Comparison of ENCODE assay signal across 8 mouse cellular contexts in the genomic region with DNA sequence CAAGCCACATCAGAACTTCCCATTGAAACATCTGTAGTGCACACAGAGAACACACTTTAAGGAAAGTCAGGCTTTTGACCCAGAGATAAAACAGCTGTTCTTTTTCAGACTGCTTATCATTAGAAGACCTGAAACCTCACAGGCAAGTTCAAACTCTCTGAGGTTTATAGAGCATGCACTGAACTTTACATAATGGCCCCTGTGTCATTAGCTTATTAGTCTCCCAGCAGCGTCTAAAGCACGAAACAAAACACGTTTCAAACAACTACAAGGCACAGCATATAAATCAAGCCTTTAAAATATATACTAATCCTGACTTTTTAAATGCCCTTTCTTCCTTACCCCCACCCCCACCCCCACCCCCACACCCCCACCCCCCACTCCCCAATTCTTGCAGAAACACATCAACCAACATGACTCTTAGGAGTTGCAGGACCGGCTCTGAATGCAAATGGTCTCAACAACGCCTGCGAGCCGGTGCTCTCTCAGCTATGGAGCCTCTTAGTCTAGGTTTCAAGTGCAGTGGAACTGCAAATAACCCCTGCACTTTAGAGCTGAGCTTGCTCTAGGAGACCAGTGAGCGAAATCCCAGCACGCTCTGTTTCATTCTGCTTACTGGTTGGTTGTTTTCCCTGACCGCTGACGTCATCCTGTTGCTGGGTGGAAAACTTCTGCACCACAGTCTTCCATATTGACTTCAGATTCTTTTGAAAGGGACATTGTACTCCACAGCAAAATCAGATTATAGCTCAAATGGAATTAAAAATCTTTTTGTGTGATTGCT. TPM values are rescaled to one million over a fixed set of nuclear protein-coding genes. Genes with fewer than 3 reads are reported as not detected.
DNase-seq lines count a peak whose midpoint lies in the region; ATAC-seq lines count a peak whose summit lies in the region.

No protein-coding gene starts in this region.

- ATAC-seq in intestine, embryonic 14.5 days (replicated peaks; ENCODE audit: low FRiP score, low TSS enrichment, low read depth), result peak; percentile 74
- peak; percentile 88 for ATAC-seq in limb, embryonic 11.5 days (ENCODE audit: insufficient number of reproducible peaks, low FRiP score, low TSS enrichment, low read depth)
- peak; percentile 75 for ATAC-seq in midbrain, embryonic 15.5 days (replicated peaks)
- no peak for ATAC-seq in erythroblast, adult 5-6 weeks (replicated peaks; ENCODE audit: low FRiP score, poor library complexity, severe bottlenecking)
- ATAC-seq in CD4-positive, CD25-positive, alpha-beta regulatory T cell, adult 4 months, result no peak

- WGBS in forebrain, embryonic 10.5 days, result 31% methylated on average over 11 of the region's 11 CpGs
- WGBS in intestine, embryonic 14.5 days, result 10% methylated on average over 11 of the region's 11 CpGs
- 12% methylated on average over 11 of the region's 11 CpGs for WGBS in limb, embryonic 11.5 days
- 23% methylated on average over 11 of the region's 11 CpGs for WGBS in midbrain, embryonic 15.5 days

- 0 out of 2 replicates have a peak overlapping the region, but pooled peaks have one; percentile 40 for H3K27ac ChIP-seq in forebrain, embryonic 10.5 days
- H3K27ac ChIP-seq in intestine, embryonic 14.5 days (ENCODE audit: low read depth), result peak overlapping the region; percentile 64
- no peak overlapping the region for H3K27ac ChIP-seq in limb, embryonic 11.5 days (replicated peaks; ENCODE audit: low read depth, low read length)
- H3K27ac ChIP-seq in midbrain, embryonic 15.5 days, result no peak overlapping the region

- peaks cover 36% of the 10 kb centered on the region for H3K4me1 ChIP-seq in forebrain, embryonic 10.5 days
- peaks cover 30% of the 10 kb centered on the region for H3K4me1 ChIP-seq in intestine, embryonic 14.5 days (replicated peaks; ENCODE audit: control insufficient read depth, insufficient read depth, low read length)
- 0 out of 2 replicates have a peak, but pooled peaks cover 6% of the 10 kb centered on the region for H3K4me1 ChIP-seq in limb, embryonic 11.5 days (ENCODE audit: control insufficient read depth, insufficient read depth, low read length)
- peaks cover 6% of the 10 kb centered on the region for H3K4me1 ChIP-seq in midbrain, embryonic 15.5 days

- intact Hi-C loops in left cerebral cortex, postnatal 10 days (cut with DNase I), result no loop called here
- intact Hi-C loops in left cerebral cortex, postnatal 36 days (cut with DNase I), result no loop called here

- no peaks in the 10 kb centered on the region for H3K36me3 ChIP-seq in forebrain, embryonic 10.5 days (replicated peaks)
- no peaks in the 10 kb centered on the region for H3K36me3 ChIP-seq in intestine, embryonic 14.5 days (ENCODE audit: control insufficient read depth, insufficient read depth, low read length)
- no peaks in the 10 kb centered on the region for H3K36me3 ChIP-seq in limb, embryonic 11.5 days (ENCODE audit: control insufficient read depth, insufficient read depth, low read length)
- no peaks in the 10 kb centered on the region for H3K36me3 ChIP-seq in midbrain, embryonic 15.5 days (replicated peaks)

- H3K9me3 ChIP-seq in forebrain, embryonic 10.5 days, result no peaks in the 10 kb centered on the region
- H3K9me3 ChIP-seq in intestine, embryonic 14.5 days (ENCODE audit: control insufficient read depth, low read length), result no peaks in the 10 kb centered on the region
- no peaks in the 10 kb centered on the region for H3K9me3 ChIP-seq in limb, embryonic 11.5 days (ENCODE audit: control insufficient read depth, low read length)
- no peaks in the 10 kb centered on the region for H3K9me3 ChIP-seq in midbrain, embryonic 15.5 days

- peaks cover 4% of the 10 kb centered on the region; the same call in 1 of the 2 replicates for H3K27me3 ChIP-seq in forebrain, embryonic 10.5 days (ENCODE audit: poor library complexity, severe bottlenecking)
- no peaks in the 10 kb centered on the region for H3K27me3 ChIP-seq in intestine, embryonic 14.5 days (replicated peaks; ENCODE audit: control insufficient read depth, insufficient read depth, low read length)
- H3K27me3 ChIP-seq in limb, embryonic 11.5 days (ENCODE audit: control insufficient read depth, insufficient read depth, low read length), result no peaks in the 10 kb centered on the region
- no peaks in the 10 kb centered on the region for H3K27me3 ChIP-seq in midbrain, embryonic 15.5 days (replicated peaks)

- H3K4me3 ChIP-seq in forebrain, embryonic 10.5 days, result 0 out of 2 replicates have a peak overlapping the region, but pooled peaks have one; percentile 14
- H3K4me3 ChIP-seq in intestine, embryonic 14.5 days (ENCODE audit: low read depth, low read length), result no peak overlapping the region
- H3K4me3 ChIP-seq in limb, embryonic 11.5 days (ENCODE audit: low read depth, low read length), result no peak overlapping the region
- no peak overlapping the region for H3K4me3 ChIP-seq in midbrain, embryonic 15.5 days

- no peak overlapping the region for H3K9ac ChIP-seq in intestine, embryonic 14.5 days (ENCODE audit: low read length)
- H3K9ac ChIP-seq in limb, embryonic 11.5 days (ENCODE audit: low read length), result no peak overlapping the region
- H3K9ac ChIP-seq in midbrain, embryonic 15.5 days, result no peak overlapping the region

- no peak overlapping the region for H3K4me2 ChIP-seq in intestine, embryonic 14.5 days (ENCODE audit: low read length)
- no peak overlapping the region for H3K4me2 ChIP-seq in limb, embryonic 11.5 days (ENCODE audit: low read depth, severe bottlenecking)
- H3K4me2 ChIP-seq in midbrain, embryonic 15.5 days, result peak overlapping the region; percentile 21; the same call in 1 of the 2 replicates

- DNase-seq in left cerebral cortex, postnatal 10 days (ENCODE audit: extremely low spot score in 1 of 2, low spot score in 2 of 2), result peak; percentile 36 to 60
- DNase-seq in left cerebral cortex, postnatal 36 days (ENCODE audit: low spot score in 2 of 2), result no peak
- peak; percentile 49 for DNase-seq in forebrain, embryonic 10.5 days (ENCODE audit: extremely low spot score, low spot score)
- DNase-seq in intestine, embryonic 14.5 days (ENCODE audit: low spot score), result peak; percentile 68
- peak; percentile 80 for DNase-seq in limb, embryonic 11.5 days (ENCODE audit: low spot score)

RNA-seq across cellular contexts. Expression of gene Sesn3, which starts 28.7 kb away (rescaled TPM):
- total RNA-seq in left cerebral cortex, postnatal 10 days (2021), result 10 to 100 TPM; 90.4 to 95.2 TPM
- 100 to 1,000 TPM; 109 to 125 TPM for total RNA-seq in left cerebral cortex, postnatal 36 days (2021)
- 14.7 and 16.8 TPM in 2 replicates for polyA plus RNA-seq in forebrain, embryonic 10.5 days (2016; fragmentation: Nextera tagmentation; extraction: Ambion mirVana)
- polyA plus RNA-seq in intestine, embryonic 14.5 days (2014; fragmentation: Nextera tagmentation; extraction: Ambion mirVana), result 29.9 and 30.5 TPM in 2 replicates
- 26.9 and 29.1 TPM in 2 replicates for polyA plus RNA-seq in limb, embryonic 11.5 days (2014; fragmentation: Nextera tagmentation; extraction: Ambion mirVana)
- polyA plus RNA-seq in midbrain, embryonic 15.5 days (2015; fragmentation: Nextera tagmentation; extraction: Ambion mirVana), result 14.5 and 15.6 TPM in 2 replicates
- 3.1 and 3.6 TPM in 2 replicates for total RNA-seq in erythroblast, adult 5-6 weeks (2015; ENCODE audit: low replicate concordance)
- total RNA-seq in erythroblast, adult 5-6 weeks (2017; ENCODE audit: low replicate concordance), result 0.68 and 2.2 TPM in 2 replicates
- 10 to 100 TPM; 18.5 to 25.4 TPM for polyA plus RNA-seq in CD4-positive, CD25-positive, alpha-beta regulatory T cell, adult 4 months (2017; shearing (Covaris generic))

Comparison
In these comparisons a context has a peak if more than half of its experiments do, and no peak if none do; other contexts are left out.
1. DNase-seq: peak in left cerebral cortex, postnatal 10 days (2 of 2), forebrain, embryonic 10.5 days (single experiment), intestine, embryonic 14.5 days (single experiment) and limb, embryonic 11.5 days (single experiment); none in left cerebral cortex, postnatal 36 days (0 of 2).
2. H3K27ac ChIP-seq: peak in forebrain, embryonic 10.5 days (single experiment) and intestine, embryonic 14.5 days (single experiment); none in limb, embryonic 11.5 days (single experiment) and midbrain, embryonic 15.5 days (single experiment).
3. ATAC-seq: peak in intestine, embryonic 14.5 days (single experiment), limb, embryonic 11.5 days (single experiment) and midbrain, embryonic 15.5 days (single experiment); none in erythroblast, adult 5-6 weeks (single experiment) and CD4-positive, CD25-positive, alpha-beta regulatory T cell, adult 4 months (single experiment).